Mouse (Mus musculus) midbrain, embryonic 15.5 days (tissue): ENCODE results near the gene Mgat4c. TPM values are rescaled to one million over a fixed set of nuclear protein-coding genes. Genes with fewer than 3 reads are reported as not detected.
A peak's percentile ranks its signal among the peaks of the same experiment; 100 is the strongest.
"Not testable (repeated sequence)": the region's sequence is repeated elsewhere in the genome, so short reads cannot be mapped to it uniquely, and the experiment has no call there.

Source experiments
- ATAC-seq: fragments of 200-750 bp; cut with Nextera tagmentation; replicated peaks from 2 replicates; pipeline ENCODE4 v1.8.0; 2017; ENCODE audit warnings: moderate TSS enrichment
- H3K27ac ChIP-seq: fragments of 300-500 bp; sonication (generic); 2 replicates; pipeline ENCODE4 v1.5.1; 2015; ENCODE audit warnings: mild to moderate bottlenecking, inconsistent platforms
- H3K27me3 ChIP-seq: fragments of 300-500 bp; sonication (generic); replicated peaks from 2 replicates; pipeline ENCODE4 v1.6.1; 2015; ENCODE audit warnings: inconsistent platforms
- H3K36me3 ChIP-seq: fragments of 300-500 bp; sonication (generic); replicated peaks from 2 replicates; pipeline ENCODE4 v1.6.1; 2015; ENCODE audit warnings: inconsistent platforms
- H3K4me1 ChIP-seq: fragments of 300-500 bp; sonication (generic); 2 replicates; pipeline ENCODE4 v1.6.1; 2015; ENCODE audit warnings: inconsistent platforms
- H3K4me2 ChIP-seq: fragments of 300-500 bp; sonication (generic); 2 replicates; pipeline ENCODE4 v1.6.1; 2015; ENCODE audit warnings: inconsistent platforms, mild to moderate bottlenecking, moderate library complexity
- H3K4me3 ChIP-seq: fragments of 300-500 bp; sonication (generic); 2 replicates; pipeline ENCODE4 v1.5.1; 2015; ENCODE audit warnings: mild to moderate bottlenecking, inconsistent platforms
- H3K9ac ChIP-seq: fragments of 300-500 bp; sonication (generic); 2 replicates; pipeline ENCODE4 v1.6.1; 2015; ENCODE audit warnings: mild to moderate bottlenecking, inconsistent platforms
- H3K9me3 ChIP-seq: fragments of 300-500 bp; sonication (generic); 2 replicates; pipeline ENCODE4 v1.6.1; 2016; ENCODE audit warnings: inconsistent platforms
- WGBS: fragments of 180-500 bp; shearing (Covaris S2); methylation state at CpG from one replicate; pipeline ENCODE4 v1.1.7; 2015; ENCODE audit warnings: mixed read lengths; 5-methylcytosine and 5-hydroxymethylcytosine counted together
- microRNA-seq: library from miRNA; unstranded; fragments of <30 nt; microRNA quantifications from one replicate; pipeline ENCODE4, GENCODE M21; 2016
- polyA plus RNA-seq: library from polyadenylated mRNA; unstranded; fragments of >200 nt; fragmentation: Nextera tagmentation; extraction: Ambion mirVana; gene quantifications from 2 replicates; pipeline ENCODE4 v1.2.1, GENCODE M21; 2015

Gene Mgat4c
- polyA plus RNA-seq, 1 experiment from 2014 or later = 55.1 TPM

GRCm38 (mm10) chr10:102374061-102374460 is 692.8 kb downstream of the Mgat4c start:
- H3K4me1 ChIP-seq = no peaks in the 10 kb centered on the region
- H3K9ac ChIP-seq = no peak overlapping the region
- H3K4me2 ChIP-seq = no peak overlapping the region
- H3K36me3 ChIP-seq = no peaks in the 10 kb centered on the region
- 93% methylated on average over 4 of the region's 4 CpGs for WGBS
- H3K9me3 ChIP-seq = no peaks in the 10 kb centered on the region
- no peak overlapping the region for H3K27ac ChIP-seq
- H3K4me3 ChIP-seq = no peak overlapping the region
- H3K27me3 ChIP-seq = no peaks in the 10 kb centered on the region
- no peak for ATAC-seq

DNA sequence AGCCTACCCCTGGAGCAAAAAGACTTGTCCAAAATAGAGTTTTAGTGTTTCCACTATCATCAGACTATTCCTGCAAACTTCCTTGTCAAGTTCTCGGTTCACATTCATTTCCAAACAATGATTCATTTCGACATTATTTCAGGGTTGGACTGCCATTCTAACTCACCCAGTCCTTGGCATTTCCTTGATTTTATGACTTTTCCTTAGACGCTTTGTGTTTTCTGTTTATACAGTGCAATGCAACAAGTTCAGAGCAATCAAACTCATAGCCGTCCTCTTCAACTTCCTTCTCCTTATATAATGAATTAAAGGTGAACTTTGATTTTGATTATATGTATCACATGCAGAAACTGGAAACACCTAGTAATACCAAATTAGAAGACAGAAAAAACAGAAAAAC is 696.1 kb downstream of the Mgat4c start:
- Histone ChIP-seq H3K36me3 (no peaks in the 10 kb centered on the region), H3K4me2 (no peak overlapping the region), H3K9ac (no peak overlapping the region), H3K4me3 (no peak overlapping the region), H3K9me3 (no peaks in the 10 kb centered on the region), H3K27me3 (no peaks in the 10 kb centered on the region), H3K27ac (no peak overlapping the region), H3K4me1 (no peaks in the 10 kb centered on the region)
- WGBS = 91% methylated on average over 4 of the region's 4 CpGs
- no peak for ATAC-seq

DNA sequence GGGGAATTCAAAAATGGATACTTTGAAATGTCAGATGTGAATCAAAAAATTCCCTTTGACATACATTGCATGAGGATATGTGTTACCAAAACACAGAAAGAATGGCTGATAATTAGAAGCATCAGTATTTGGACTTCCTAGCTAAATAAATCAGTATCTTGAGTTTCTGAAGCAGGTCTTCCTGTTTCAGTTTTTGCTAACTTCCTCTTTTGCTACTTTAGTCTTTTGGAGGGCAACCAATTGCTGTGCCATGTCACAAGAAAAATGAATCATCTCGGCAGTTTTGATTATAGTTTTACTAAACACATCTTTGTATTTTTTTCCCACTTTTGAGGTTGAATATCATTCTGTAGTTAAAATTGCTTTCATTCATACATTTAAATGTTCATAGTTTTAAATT is 707.9 kb downstream of the Mgat4c start:
- 93% methylated on average over 1 of the region's 1 CpGs for WGBS
- H3K27me3 ChIP-seq = no peaks in the 10 kb centered on the region
- H3K4me1 ChIP-seq = no peaks in the 10 kb centered on the region
- no peak overlapping the region for H3K4me2 ChIP-seq
- ATAC-seq = no peak
- no peak overlapping the region for H3K4me3 ChIP-seq
- H3K36me3 ChIP-seq = no peaks in the 10 kb centered on the region
- H3K27ac ChIP-seq = no peak overlapping the region
- H3K9me3 ChIP-seq = no peaks in the 10 kb centered on the region
- H3K9ac ChIP-seq = no peak overlapping the region

DNA sequence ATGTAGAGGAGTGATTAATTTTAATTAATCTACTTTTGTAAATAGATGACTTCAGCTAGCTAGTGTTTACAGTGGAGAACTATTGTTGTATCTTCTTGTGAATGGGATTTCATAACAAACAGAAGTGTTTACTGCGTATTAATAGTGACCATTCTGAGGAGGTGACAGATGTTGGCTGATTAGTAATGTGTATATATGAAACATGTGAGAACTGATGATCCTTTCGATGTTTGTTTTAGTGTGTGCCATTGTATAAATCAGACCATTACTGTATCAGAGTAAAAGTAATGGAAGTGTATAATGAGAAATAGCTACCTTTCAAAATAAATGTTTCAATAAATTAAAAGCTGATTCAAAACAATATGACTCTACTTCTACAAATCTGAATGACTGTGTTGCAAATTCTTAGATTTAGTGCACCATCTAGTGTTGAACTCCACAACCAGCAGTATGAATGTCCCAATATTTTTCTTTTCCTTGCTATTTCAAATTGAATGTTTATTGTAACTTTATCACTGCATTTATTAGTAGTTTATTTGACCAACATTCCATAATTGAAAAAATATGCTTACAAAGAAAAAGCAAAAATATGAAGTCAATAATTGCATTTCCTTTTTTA is 736.5 kb downstream of the Mgat4c start:
- ATAC-seq = no peak
- Histone ChIP-seq H3K27me3 (no peaks in the 10 kb centered on the region), H3K27ac (no peak overlapping the region), H3K9me3 (no peaks in the 10 kb centered on the region), H3K9ac (no peak overlapping the region), H3K4me3 (no peak overlapping the region), H3K4me2 (no peak overlapping the region), H3K36me3 (no peaks in the 10 kb centered on the region), H3K4me1 (no peaks in the 10 kb centered on the region)
- 76% methylated on average over 2 of the region's 2 CpGs for WGBS

GRCm38 (mm10) chr10:102435048-102435447 is 753.8 kb downstream of the Mgat4c start:
- H3K4me1 ChIP-seq, H3K9me3 ChIP-seq, H3K27me3 ChIP-seq, H3K36me3 ChIP-seq, H3K27ac ChIP-seq, H3K4me3 ChIP-seq, H3K9ac ChIP-seq: not testable (repeated sequence)
- 5% methylated on average over 6 of the region's 7 CpGs for WGBS
- ATAC-seq = peak; percentile 48; the same call in 1 of the 2 replicates
- H3K4me2 ChIP-seq = 0 out of 2 replicates have a peak overlapping the region, but pooled peaks have one; percentile 24

- not testable (repeated sequence) for H3K36me3 ChIP-seq, H3K4me3 ChIP-seq, ATAC-seq, H3K9me3 ChIP-seq, H3K27ac ChIP-seq, H3K27me3 ChIP-seq, H3K4me1 ChIP-seq, H3K9ac ChIP-seq
- 44% methylated on average over 6 of the region's 6 CpGs for WGBS
- H3K4me2 ChIP-seq = 0 out of 2 replicates have a peak overlapping the region, but pooled peaks have one; percentile 24
These were observed 754.2 kb downstream of the Mgat4c start for GRCm38 (mm10) chr10:102435467-102435866.

Small RNA genes lying within 50 kb of the gene (microRNA-seq; reads per million reads assigned to microRNA genes)
- gene Mir3059 = 54.2 reads per million, percentile 48 among the genes with 10 or more reads in this experiment
